Mouse (Mus musculus): ENCODE data around the gene Stk35. TPM values are rescaled to one million over a fixed set of nuclear protein-coding genes. Genes with fewer than 3 reads are reported as not detected.

Stk35 gene
- total RNA-seq, 2 experiments from 2014 or later, result 16.6 to 17.3 TPM

Other genes with a start within 250 kb of the Stk35 start
- gene Sirpa, start 207.7 kb upstream of the Stk35 start, total RNA-seq (2021), result 10 to 100 TPM; 22.9 to 28.6 TPM
- gene Pdyn, start 100.7 kb upstream of the Stk35 start, total RNA-seq (2021), result not detected
- under 1 TPM; 0.05 TPM for gene Tgm3, start 211.8 kb downstream of the Stk35 start, total RNA-seq (2021)